Comparison of ENCODE assay signal across 8 mouse cellular contexts in the genomic region with DNA sequence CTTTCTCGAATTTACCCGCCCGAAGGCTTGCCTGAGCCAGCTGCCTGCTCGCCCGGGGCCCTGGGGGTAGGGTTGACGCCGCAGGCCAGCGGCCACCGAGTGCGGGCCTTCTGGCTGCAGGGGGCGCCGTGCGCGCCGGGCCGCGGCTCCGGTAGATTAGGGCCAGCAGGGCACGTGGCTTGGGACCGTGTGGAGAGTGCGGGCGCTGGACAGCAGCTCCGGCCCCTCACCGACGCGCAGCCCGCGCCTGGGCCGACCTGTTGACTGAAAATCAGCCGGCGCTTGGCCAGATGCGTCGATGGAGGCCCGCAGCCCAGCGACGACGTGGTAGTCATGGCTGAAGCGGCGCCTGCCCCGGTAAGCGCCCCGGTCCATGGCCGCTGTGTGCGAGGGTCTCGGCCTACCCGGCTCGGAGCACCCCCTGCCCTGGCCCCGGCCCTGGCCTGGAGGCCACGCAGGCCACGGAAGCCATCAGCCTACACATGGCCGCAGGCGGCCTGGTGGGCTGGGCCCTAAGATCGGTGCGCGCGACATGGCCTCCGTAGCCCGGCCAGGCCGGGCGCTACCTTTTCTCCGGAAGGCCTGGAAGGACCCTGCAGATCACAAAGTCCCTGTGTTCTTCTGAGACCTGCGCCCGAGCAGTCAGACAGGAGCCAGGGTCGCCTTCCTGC. TPM values are rescaled to one million over a fixed set of nuclear protein-coding genes. Genes with fewer than 3 reads are reported as not detected.
DNase-seq lines count a peak whose midpoint lies in the region; ATAC-seq and TF ChIP-seq lines count a peak whose summit lies in the region.

No protein-coding gene starts in this region.

- H3K9ac ChIP-seq in hindbrain, embryonic 12.5 days, result peak overlapping the region; percentile 66

- no peaks in the 10 kb centered on the region for H3K79me2 ChIP-seq in macrophage (ENCODE audit: inconsistent target)

- DNase-seq in T-cell, adult 2 months (ENCODE audit: low spot score), result peak; percentile 60
- peak; percentile 66 to 75 for DNase-seq in cerebellum, postnatal 10 days
- DNase-seq in frontal cortex, postnatal 25 days (ENCODE audit: low spot score in 2 of 2), result peak; percentile 29 to 34
- DNase-seq in left cerebral cortex, adult 2 months (ENCODE audit: extremely low spot score in 1 of 2, low spot score in 2 of 2), result peak; percentile 53 to 62
- DNase-seq in retina, postnatal 7 days (ENCODE audit: low read depth, low spot score), result peak; percentile 61
- peak; percentile 72 for DNase-seq in urinary bladder, postnatal 14 days (ENCODE audit: low spot score)

- H3K36me3 ChIP-seq in hindbrain, embryonic 12.5 days, result peaks cover 12% of the 10 kb centered on the region
- H3K36me3 ChIP-seq in macrophage (ENCODE audit: inconsistent target), result no peaks in the 10 kb centered on the region

- H3K9me3 ChIP-seq in hindbrain, embryonic 12.5 days (replicated peaks), result no peaks in the 10 kb centered on the region

- peaks cover 5% of the 10 kb centered on the region; the same call in 1 of the 2 replicates for H3K4me1 ChIP-seq in hindbrain, embryonic 12.5 days

- 8% methylated on average over 61 of the region's 64 CpGs for WGBS in hindbrain, embryonic 12.5 days
- WGBS in macrophage (ENCODE audit: missing documents), result 25% methylated on average over 63 of the region's 64 CpGs

- H3K27ac ChIP-seq in hindbrain, embryonic 12.5 days, result peak overlapping the region; percentile 18; the same call in 1 of the 2 replicates
- H3K27ac ChIP-seq in left cerebral cortex, adult 2 months, result no peak overlapping the region
- no peak overlapping the region for H3K27ac ChIP-seq in macrophage

- peak overlapping the region; percentile 69 for H3K4me2 ChIP-seq in hindbrain, embryonic 12.5 days (replicated peaks)

- H3K4me3 ChIP-seq in hindbrain, embryonic 12.5 days, result peak overlapping the region; percentile 41
- H3K4me3 ChIP-seq in left cerebral cortex, adult 2 months, result peak overlapping the region; percentile 49
- peak overlapping the region; percentile 7; the same call in 1 of the 2 replicates for H3K4me3 ChIP-seq in macrophage (ENCODE audit: inconsistent target)

- intact Hi-C loops in left cerebral cortex, adult 2 months (cut with DNase I), result no loop called here

- ATAC-seq in hindbrain, embryonic 12.5 days (ENCODE audit: low FRiP score), result peak; percentile 89

- TF ChIP-seq CTCF in left cerebral cortex, adult 2 months (IDR thresholded peaks at IDR 0.05), result peak; percentile 53

- no peaks in the 10 kb centered on the region for H3K27me3 ChIP-seq in hindbrain, embryonic 12.5 days

RNA-seq across cellular contexts. Expression of gene Zfp956, which starts 10.0 kb away (rescaled TPM):
- 11.6 and 12.6 TPM in 2 replicates for polyA plus RNA-seq in hindbrain, embryonic 12.5 days (2016; fragmentation: Nextera tagmentation; extraction: Ambion mirVana)
- 10 to 100 TPM; 18.3 to 22.6 TPM for total RNA-seq in left cerebral cortex, adult 2 months (2021)
- 10 to 100 TPM in 14 of 26 experiments, 1 to 10 TPM in 12; 4.3 to 27.9 (median 12.4) TPM for total RNA-seq in macrophage (2018; cell fraction: chromatin; rRNA removed)
- total RNA-seq in macrophage (2018; cell fraction: cytosol; rRNA removed), result 1 to 10 TPM in 18 of 26 experiments, under 1 TPM in 8; 0.25 to 2.9 (median 1.7) TPM
- 10 to 100 TPM in 4 of 26 experiments, 1 to 10 TPM in 22; 2.5 to 13.7 (median 6.6) TPM for total RNA-seq in macrophage (2018; cell fraction: nucleus; rRNA removed)
- 1.4 to 2.5 TPM (median 2.1 TPM) in 3 replicates for polyA plus RNA-seq in macrophage (2018)

RNA-seq across cellular contexts. Expression of gene Zfp212, which starts 22.9 kb away (rescaled TPM):
- polyA plus RNA-seq in hindbrain, embryonic 12.5 days (2016; fragmentation: Nextera tagmentation; extraction: Ambion mirVana), result 19.7 and 20.7 TPM in 2 replicates
- 10 to 100 TPM; 17.3 to 19.1 TPM for total RNA-seq in left cerebral cortex, adult 2 months (2021)
- total RNA-seq in macrophage (2018; cell fraction: chromatin; rRNA removed), result 10 to 100 TPM in 18 of 26 experiments, 1 to 10 TPM in 8; 3.4 to 20.2 (median 13.9) TPM
- 10 to 100 TPM in 1 of 26 experiments, 1 to 10 TPM in 25; 3.5 to 11.1 (median 7.1) TPM for total RNA-seq in macrophage (2018; cell fraction: cytosol; rRNA removed)
- 10 to 100 TPM in 15 of 26 experiments, 1 to 10 TPM in 11; 6.6 to 18.5 (median 10.6) TPM for total RNA-seq in macrophage (2018; cell fraction: nucleus; rRNA removed)
- polyA plus RNA-seq in macrophage (2018), result 5.3 to 8.4 TPM (median 5.9 TPM) in 3 replicates
